Mouse (Mus musculus) small intestine, adult 2 months (tissue): ENCODE measurements around the gene Fryl.

Experiments used
- CTCF ChIP-seq: fragments of 200-500 bp; IDR thresholded peaks from 2 replicates; pipeline ENCODE4 v1.5.1; 2012; ENCODE audit warnings: low read depth, mild to moderate bottlenecking, control low read depth, inconsistent platforms, low read length, moderate library complexity, mixed read lengths; ENCODE audit not compliant: insufficient replicate concordance, insufficient read length; ENCODE audit errors: extremely low read depth
- POLR2A ChIP-seq: fragments of 200-500 bp; IDR thresholded peaks from 2 replicates; pipeline ENCODE4 v1.6.1; 2012; ENCODE audit warnings: low read depth, mild to moderate bottlenecking, control low read depth, inconsistent platforms, low read length, moderate library complexity

DNA sequence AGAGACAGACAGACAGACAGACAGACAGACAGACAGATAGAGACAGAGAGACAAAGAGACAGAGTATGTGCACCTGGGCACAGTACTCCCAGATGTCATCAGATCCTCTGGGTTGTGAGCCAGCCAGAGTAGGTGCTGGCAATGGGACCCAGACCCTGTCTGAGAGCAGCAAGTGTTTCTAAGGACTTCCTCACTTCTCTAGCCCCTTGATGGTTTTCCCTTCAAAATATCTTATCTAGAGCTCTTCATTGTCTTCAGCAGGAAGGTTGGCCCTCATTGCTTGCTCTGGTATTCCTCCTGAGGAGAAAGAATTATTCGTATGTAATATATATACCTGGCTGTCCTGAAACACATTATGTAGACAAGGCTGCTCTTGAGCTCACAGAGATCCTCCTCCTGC, 263.9 kb downstream of the Fryl start:
- TF ChIP-seq POLR2A (no peak), CTCF (no peak)
